Mouse (Mus musculus) left cerebral cortex, postnatal 36 days (tissue): ENCODE measurements around the gene Zfp810. TPM values are rescaled to one million over a fixed set of nuclear protein-coding genes. Genes with fewer than 3 reads are reported as not detected.
"Not testable (repeated sequence)": the region's sequence is repeated elsewhere in the genome, so short reads cannot be mapped to it uniquely, and the experiment has no call there.

Experiments
- DNase-seq, 2 experiments: peaks; one replicate each; pipeline ENCODE4 v3.0.0; 2021 to 2022; ENCODE audit warnings: low spot score in 2 of 2, mixed read lengths in 1 of 2
- intact Hi-C: fragments of 180-260 bp; cut with DNase I; formaldehyde crosslinking; loops from one replicate; pipeline ENCODE4 v1.15.1; 2025
- total RNA-seq, 2 experiments: library from RNA; stranded (reverse); gene quantifications; 2 replicates each; pipeline ENCODE4 v1.2.3; 2021

Zfp810 gene
- 10 to 100 TPM; 16.5 to 20.4 TPM for total RNA-seq

DNA sequence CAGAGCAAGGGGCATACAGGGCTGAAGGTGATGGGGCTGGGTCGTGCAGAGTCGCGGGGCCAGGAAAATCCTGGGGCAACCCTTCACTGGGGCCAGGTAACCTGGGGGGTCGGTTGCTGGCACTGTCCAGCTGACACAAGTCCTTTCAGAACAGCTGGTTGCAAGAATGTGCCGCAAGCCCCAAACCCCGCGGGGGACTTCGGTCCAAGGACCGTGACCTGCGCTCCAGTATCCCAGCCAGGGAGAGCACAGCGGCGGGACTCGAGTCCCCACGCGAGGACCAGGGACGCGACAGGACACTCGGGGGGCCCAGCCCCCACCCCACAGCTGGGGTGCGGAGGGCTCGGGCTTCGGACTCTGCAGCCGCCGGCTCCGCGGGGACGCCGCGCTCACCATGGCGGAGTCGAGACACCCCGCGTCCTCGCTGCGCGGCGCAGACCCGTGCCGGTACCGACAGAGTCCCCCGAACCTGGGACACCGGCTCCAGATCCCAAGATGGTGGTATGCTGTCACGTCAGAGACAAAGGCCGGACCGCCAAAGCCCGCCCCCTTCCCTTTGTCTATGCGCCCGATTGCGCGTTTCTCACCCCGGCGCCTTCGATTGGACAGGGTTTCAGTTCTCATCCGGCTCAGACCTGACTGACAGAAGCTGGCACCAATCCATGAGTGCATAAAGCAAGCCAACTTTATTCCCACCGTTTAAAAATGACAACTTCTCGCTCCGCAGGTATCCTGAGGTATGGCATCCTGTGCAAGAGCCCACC lies at the start of gene Zfp810:
Gene Zfp810, minus strand, starts transcription at position 493 of the 764 bp plus-strand sequence.
- DNase-seq: peak; percentile 92 to 93
- intact Hi-C loops: no loop called here

DNA sequence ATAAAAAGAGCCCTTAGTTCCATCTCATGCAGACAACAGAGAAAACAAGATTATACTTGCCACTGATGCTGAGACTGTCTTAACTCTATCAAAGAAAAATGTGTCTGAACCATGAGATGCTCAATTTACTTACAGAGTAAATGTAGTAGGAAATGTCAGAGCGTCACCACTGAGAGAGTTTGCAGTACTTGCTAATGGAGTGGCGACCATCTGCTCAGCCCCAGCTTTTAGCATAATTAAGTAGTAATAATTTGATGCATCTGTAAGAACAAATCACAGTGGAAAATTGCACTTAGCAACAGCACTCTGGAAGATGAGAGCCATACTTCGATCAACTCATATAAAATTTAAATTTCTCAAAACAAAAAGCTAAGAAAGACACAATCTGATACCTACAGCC lies 48.5 kb upstream of the Zfp810 start:
- intact Hi-C loops: no loop called here
- DNase-seq: no peak

DNA sequence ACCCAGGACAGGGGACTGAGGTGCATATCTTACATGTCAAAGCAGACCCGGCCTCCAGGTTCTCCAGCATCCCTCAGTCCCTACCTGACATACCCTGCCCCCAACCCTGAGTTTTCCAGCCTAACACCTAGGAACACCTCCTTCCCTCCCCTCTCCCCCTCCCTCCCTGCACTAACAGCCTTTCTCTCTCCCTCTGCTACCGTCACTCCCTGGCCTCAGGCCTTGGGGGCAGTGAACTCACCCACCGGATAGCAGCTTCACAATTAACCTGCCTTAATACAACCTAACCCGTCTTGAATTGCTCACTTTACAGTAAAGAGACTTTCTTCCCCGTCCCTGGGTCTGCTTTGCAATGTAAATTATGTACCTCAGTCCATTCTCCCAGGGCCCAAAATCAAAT lies 46.5 kb upstream of the Zfp810 start:
- no peak for DNase-seq
- intact Hi-C loops: no loop called here

DNA sequence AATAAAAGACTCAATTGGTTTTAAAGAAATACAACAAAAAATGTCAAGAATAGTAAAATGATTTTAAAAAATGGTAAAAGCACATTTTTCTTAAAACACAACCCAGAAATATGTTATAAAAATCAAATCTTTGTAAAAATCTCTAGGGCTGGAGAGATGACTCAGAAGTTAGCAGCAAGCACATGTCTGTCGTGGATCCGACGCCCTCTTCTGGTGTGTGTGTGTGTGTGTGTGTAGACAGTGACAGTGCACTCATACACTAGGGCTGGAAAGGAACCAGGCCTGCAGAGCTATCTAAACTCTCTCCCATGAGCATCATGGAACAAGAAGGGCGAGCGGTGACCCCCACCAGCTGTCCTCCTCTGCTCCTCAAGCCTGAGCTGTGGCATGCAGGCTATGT lies 46.0 kb upstream of the Zfp810 start:
- no peak for DNase-seq
- intact Hi-C loops: no loop called here

- DNase-seq: no peak
- intact Hi-C loops: no loop called here
These were observed 32.9 kb upstream of the Zfp810 start for GRCm38 (mm10) chr9:22340331-22340730.

DNA sequence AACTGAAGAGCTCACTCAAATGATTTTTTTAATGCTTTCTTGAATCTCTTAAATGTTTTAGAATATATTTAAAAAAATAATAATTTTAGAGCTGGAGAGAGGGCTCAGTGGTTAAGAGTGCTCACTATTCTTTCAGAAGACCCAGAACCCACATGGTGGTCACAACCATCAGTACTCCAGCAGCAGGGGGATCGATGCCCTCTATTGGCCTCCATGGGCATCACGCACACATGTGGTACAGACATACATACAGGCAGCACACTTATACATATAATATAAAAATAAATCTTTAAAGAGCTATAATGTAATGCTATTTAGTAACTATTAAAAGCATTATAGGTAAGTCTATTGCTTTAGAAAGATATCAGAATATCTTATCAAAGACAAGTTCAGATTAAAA lies 29.8 kb upstream of the Zfp810 start:
- intact Hi-C loops: no loop called here
- no peak for DNase-seq

- intact Hi-C loops: no loop called here
- peak; percentile 76 to 79 for DNase-seq
These were observed 20.3 kb upstream of the Zfp810 start for GRCm38 (mm10) chr9:22327475-22328387.

DNA sequence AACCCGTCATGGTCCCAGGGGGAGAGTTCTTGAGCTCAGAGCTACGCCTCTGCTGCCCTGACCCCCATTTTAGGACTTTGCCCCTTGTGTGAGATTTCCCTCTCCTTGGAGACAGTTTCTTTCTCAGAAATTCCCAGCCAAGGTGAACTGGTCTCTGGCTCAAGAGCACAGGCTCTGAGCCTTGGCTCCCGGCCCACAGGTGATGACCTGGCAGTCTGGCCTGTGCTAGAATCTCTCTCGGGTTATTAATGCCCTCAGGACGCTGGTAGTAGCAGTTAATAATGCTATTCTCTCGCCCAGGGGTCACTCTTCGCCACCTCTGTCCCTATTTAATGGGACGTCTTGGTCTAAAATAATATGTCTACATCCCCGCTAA lies 19.6 kb upstream of the Zfp810 start:
- DNase-seq: no peak
- intact Hi-C loops: no loop called here

- intact Hi-C loops: no loop called here
These were observed 17.1 kb upstream of the Zfp810 start for GRCm38 (mm10) chr9:22324579-22324978.

GRCm38 (mm10) chr9:22322381-22323211 lies 15.1 kb upstream of the Zfp810 start:
- intact Hi-C loops: no loop called here
- no peak for DNase-seq

More at GRCm38 (mm10) chr9:22324579-22324978, 17.1 kb upstream of the Zfp810 start:
- DNase-seq: no peak

DNA sequence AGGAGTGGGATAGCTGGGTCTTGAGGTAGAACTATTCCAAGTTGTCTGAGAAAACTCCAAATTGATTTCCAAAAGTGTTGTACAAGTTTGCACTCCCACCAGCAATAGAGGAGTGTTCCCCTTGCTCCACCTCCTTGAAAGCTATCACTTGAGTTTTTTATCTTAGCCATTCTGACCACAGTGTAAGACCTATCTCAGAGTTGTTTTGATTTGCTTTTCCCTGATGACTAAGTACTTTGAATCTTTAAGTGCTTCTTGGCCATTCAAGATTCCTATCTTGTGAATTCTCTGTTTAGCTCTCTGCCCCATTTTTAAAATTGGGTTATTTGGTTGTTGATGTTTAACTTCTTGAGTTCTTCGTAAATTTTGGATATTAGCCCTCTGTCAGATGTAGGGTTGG lies 11.7 kb upstream of the Zfp810 start:
- DNase-seq: no peak
- intact Hi-C loops: no loop called here

DNA sequence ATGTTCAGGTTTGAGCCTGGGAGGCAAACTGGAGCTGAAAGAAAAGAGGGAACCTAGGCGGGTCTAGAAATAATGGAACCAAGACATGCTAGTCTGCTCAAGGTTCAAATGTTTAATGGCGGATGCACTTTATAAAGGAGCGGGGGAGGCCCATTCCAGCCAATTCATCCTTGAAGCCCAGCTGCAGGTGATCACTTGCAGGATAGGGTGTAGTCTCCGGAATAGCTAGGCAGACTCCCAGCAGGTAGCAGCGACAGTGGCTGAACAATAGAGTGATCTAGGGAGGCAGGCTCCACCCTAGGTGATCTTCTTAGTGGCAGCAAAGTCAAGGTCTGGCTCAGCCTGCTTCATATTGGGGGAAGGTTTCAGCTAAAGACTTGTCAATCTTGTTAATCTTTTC lies 8.6 kb upstream of the Zfp810 start:
- DNase-seq, intact Hi-C loops: not testable (repeated sequence)

- intact Hi-C loops: no loop called here
- DNase-seq: no peak
These were observed 6.6 kb upstream of the Zfp810 start for GRCm38 (mm10) chr9:22314066-22314465.

- no peak for DNase-seq
- intact Hi-C loops: no loop called here
These were observed 5.8 kb upstream of the Zfp810 start for GRCm38 (mm10) chr9:22313218-22313617.

DNA sequence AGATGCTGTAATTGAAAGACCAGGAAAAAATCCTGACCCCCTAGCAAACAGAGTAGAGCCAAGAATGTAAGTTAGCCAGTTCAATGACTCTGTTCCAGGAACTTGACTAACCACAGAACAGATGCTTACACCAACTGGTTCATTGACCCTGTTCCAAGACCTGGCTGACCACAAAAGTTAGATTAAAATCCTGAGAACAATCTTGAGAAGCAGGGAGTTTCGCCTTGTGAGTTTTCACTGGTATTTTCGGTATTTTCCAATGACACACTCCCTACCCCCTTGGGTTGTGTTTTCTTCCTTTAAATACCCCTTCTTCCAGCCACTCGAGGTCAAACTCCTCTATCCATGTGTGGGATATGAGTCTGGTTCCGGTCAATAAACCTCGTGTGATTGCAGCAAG lies 2.2 kb upstream of the Zfp810 start:
- intact Hi-C loops: no loop called here

DNA sequence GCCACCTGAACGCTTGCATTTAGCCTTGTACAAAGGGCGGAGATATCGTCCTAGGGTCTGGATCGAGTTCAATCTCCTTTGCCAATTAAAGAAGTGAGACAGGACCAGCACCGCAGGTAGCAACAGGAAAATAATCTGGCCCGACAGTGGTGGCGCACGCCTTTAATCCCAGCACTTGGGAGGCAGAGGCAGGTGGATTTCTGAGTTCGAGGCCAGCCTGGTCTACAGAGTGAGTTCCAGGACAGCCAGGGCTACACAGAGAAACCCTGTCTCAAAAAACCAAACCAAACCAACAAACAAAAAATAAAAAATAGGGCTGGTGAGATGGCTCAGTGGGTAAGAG lies 443 bp upstream of the Zfp810 start:
- intact Hi-C loops, DNase-seq: not testable (repeated sequence)

More for the DNA sequence above, 2.2 kb upstream of the Zfp810 start:
- no peak for DNase-seq

DNA sequence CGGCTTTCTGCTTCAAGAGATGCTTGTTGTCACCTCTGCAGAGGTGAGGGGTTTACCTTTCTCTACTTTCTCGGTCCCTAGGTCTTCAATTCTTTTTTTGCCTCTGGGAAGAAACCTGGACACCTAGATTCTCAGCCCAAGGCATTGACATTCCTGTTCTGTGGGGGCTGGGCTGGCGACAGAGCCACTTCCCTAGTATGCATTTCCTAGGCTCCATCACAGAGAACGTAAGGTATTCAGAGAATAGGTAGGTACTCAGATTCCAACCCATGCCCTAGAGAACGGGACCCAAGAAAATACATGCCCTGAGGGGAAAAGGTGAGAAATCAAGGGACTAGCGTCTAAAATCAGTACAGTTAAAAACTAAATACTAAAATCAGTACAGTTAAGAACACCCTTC lies 722 bp downstream of the Zfp810 start:
- no peak for DNase-seq
- intact Hi-C loops: no loop called here

DNA sequence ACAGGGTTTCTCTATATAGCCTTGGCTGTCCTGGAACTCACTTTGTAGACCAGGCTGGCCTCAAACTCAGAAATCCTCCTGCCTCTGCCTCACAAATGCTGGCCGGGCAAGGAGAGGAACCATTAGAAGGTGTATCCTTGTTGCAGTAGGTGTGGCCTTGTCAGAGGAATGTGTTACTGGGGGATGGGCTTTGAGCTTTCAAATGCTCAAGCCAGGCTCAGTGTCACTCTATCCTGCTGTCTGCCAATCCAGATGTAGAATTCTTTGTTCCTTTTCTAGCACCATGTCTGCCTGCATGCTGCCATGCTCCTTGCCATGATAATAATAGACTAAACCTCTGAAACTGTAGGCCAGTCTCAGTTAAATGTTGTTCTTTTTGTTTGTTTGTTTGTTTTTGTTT lies 5.2 kb downstream of the Zfp810 start:
- intact Hi-C loops: no loop called here
- DNase-seq: no peak

DNA sequence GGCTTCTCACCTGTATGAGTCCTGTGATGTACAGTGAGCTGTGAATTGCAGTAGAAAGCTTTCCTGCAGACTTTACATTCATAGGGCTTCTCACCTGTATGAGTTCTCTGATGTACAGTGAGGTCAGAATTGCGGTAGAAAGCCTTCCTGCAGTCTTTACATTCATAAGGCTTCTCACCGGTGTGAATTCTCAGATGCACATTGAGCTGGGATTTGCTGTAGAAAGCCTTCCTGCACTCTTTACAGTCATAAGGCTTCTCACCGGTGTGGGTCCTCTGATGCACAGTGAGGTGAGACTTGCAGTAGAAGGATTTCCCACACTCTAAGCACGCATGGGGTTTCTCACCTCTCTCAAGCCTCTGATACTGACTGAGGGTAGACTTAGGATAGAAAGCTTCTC lies 28.7 kb downstream of the Zfp810 start:
- intact Hi-C loops: no loop called here
- DNase-seq: no peak

- DNase-seq: no peak
- intact Hi-C loops: no loop called here
These were observed 38.6 kb downstream of the Zfp810 start for GRCm38 (mm10) chr9:22268886-22269285.
